Mouse (Mus musculus): ENCODE data around the gene Stxbp6. TPM values are rescaled to one million over a fixed set of nuclear protein-coding genes. Genes with fewer than 3 reads are reported as not detected.

The Stxbp6 gene
- polyA plus RNA-seq, 1 experiment = 0.08 TPM

- Histone ChIP-seq H3K4me3 (ENCODE audit: insufficient read depth, poor library complexity, severe bottlenecking) (no peak overlapping the region), H3K27me3 (ENCODE audit: control insufficient read depth, insufficient read depth, insufficient read length) (no peaks in the 10 kb centered on the region), H3K79me3 (ENCODE audit: low read depth) (no peaks in the 10 kb centered on the region), H3K36me3 (ENCODE audit: control insufficient read depth, insufficient read depth) (no peaks in the 10 kb centered on the region), H3K79me2 (ENCODE audit: control insufficient read depth, insufficient read depth) (no peaks in the 10 kb centered on the region), H3ac (ENCODE audit: control insufficient read depth, insufficient read length, low read depth) (no peak overlapping the region)
- no peak for TF ChIP-seq USF1 (IDR thresholded peaks at IDR 0.05; ENCODE audit: low read depth)
- no peak for TF ChIP-seq FOSL1 (IDR thresholded peaks at IDR 0.05; ENCODE audit: insufficient read depth, low read length, poor library complexity, severe bottlenecking)
- TF ChIP-seq CTCF (IDR thresholded peaks at IDR 0.05; ENCODE audit: control insufficient read depth, insufficient read depth, insufficient read length) = no peak
- no peak for TF ChIP-seq CEBPB (IDR thresholded peaks at IDR 0.05; ENCODE audit: low read depth)
- no peak for TF ChIP-seq MYOG (IDR thresholded peaks at IDR 0.05; ENCODE audit: control insufficient read depth, extremely low read depth, insufficient read length)
- no peak for TF ChIP-seq MYOD1 (IDR thresholded peaks at IDR 0.05; ENCODE audit: control insufficient read depth, insufficient read length, low read depth)
- TF ChIP-seq MAX (IDR thresholded peaks at IDR 0.05) = no peak
Observed at GRCm38 (mm10) chr12:45020018-45020417, 54.5 kb downstream of the Stxbp6 start.

GRCm38 (mm10) chr12:45019059-45019822, 55.3 kb downstream of the Stxbp6 start:
- Histone ChIP-seq H3K4me3 (ENCODE audit: insufficient read depth, poor library complexity, severe bottlenecking) (no peak overlapping the region), H3K27me3 (ENCODE audit: control insufficient read depth, insufficient read depth, insufficient read length) (no peaks in the 10 kb centered on the region), H3K79me3 (ENCODE audit: low read depth) (no peaks in the 10 kb centered on the region), H3ac (ENCODE audit: control insufficient read depth, insufficient read length, low read depth) (no peak overlapping the region), H3K79me2 (ENCODE audit: control insufficient read depth, insufficient read depth) (no peaks in the 10 kb centered on the region), H3K36me3 (ENCODE audit: control insufficient read depth, insufficient read depth) (no peaks in the 10 kb centered on the region)
- no peak for TF ChIP-seq USF1 (IDR thresholded peaks at IDR 0.05; ENCODE audit: low read depth)
- TF ChIP-seq CTCF (IDR thresholded peaks at IDR 0.05; ENCODE audit: control insufficient read depth, insufficient read depth, insufficient read length) = no peak
- no peak for TF ChIP-seq CEBPB (IDR thresholded peaks at IDR 0.05; ENCODE audit: low read depth)
- TF ChIP-seq MAX (IDR thresholded peaks at IDR 0.05) = no peak
- TF ChIP-seq MYOD1 (IDR thresholded peaks at IDR 0.05; ENCODE audit: control insufficient read depth, insufficient read length, low read depth) = no peak
- no peak for TF ChIP-seq MYOG (IDR thresholded peaks at IDR 0.05; ENCODE audit: control insufficient read depth, extremely low read depth, insufficient read length)
- no peak for TF ChIP-seq FOSL1 (IDR thresholded peaks at IDR 0.05; ENCODE audit: insufficient read depth, low read length, poor library complexity, severe bottlenecking)

GRCm38 (mm10) chr12:45013246-45013756, 61.2 kb downstream of the Stxbp6 start:
- Histone ChIP-seq H3K79me2 (ENCODE audit: control insufficient read depth, insufficient read depth) (no peaks in the 10 kb centered on the region), H3ac (ENCODE audit: control insufficient read depth, insufficient read length, low read depth) (no peak overlapping the region), H3K79me3 (ENCODE audit: low read depth) (no peaks in the 10 kb centered on the region), H3K36me3 (ENCODE audit: control insufficient read depth, insufficient read depth) (no peaks in the 10 kb centered on the region), H3K4me3 (ENCODE audit: insufficient read depth, poor library complexity, severe bottlenecking) (no peak overlapping the region), H3K27me3 (ENCODE audit: control insufficient read depth, insufficient read depth, insufficient read length) (no peaks in the 10 kb centered on the region)
- no peak for TF ChIP-seq MYOD1 (IDR thresholded peaks at IDR 0.05; ENCODE audit: control insufficient read depth, insufficient read length, low read depth)
- no peak for TF ChIP-seq FOSL1 (IDR thresholded peaks at IDR 0.05; ENCODE audit: insufficient read depth, low read length, poor library complexity, severe bottlenecking)
- no peak for TF ChIP-seq CTCF (IDR thresholded peaks at IDR 0.05; ENCODE audit: control insufficient read depth, insufficient read depth, insufficient read length)
- no peak for TF ChIP-seq CEBPB (IDR thresholded peaks at IDR 0.05; ENCODE audit: low read depth)
- no peak for TF ChIP-seq MYOG (IDR thresholded peaks at IDR 0.05; ENCODE audit: control insufficient read depth, extremely low read depth, insufficient read length)
- TF ChIP-seq MAX (IDR thresholded peaks at IDR 0.05) = no peak
- TF ChIP-seq USF1 (IDR thresholded peaks at IDR 0.05; ENCODE audit: low read depth) = no peak

GRCm38 (mm10) chr12:45011436-45012089, 62.9 kb downstream of the Stxbp6 start:
- TF ChIP-seq USF1 (IDR thresholded peaks at IDR 0.05; ENCODE audit: low read depth) (no peak), MYOG (IDR thresholded peaks at IDR 0.05; ENCODE audit: control insufficient read depth, extremely low read depth, insufficient read length) (no peak), MAX (IDR thresholded peaks at IDR 0.05) (no peak), CTCF (IDR thresholded peaks at IDR 0.05; ENCODE audit: control insufficient read depth, insufficient read depth, insufficient read length) (no peak), FOSL1 (IDR thresholded peaks at IDR 0.05; ENCODE audit: insufficient read depth, low read length, poor library complexity, severe bottlenecking) (no peak), CEBPB (IDR thresholded peaks at IDR 0.05; ENCODE audit: low read depth) (no peak)
- H3K79me2 ChIP-seq (ENCODE audit: control insufficient read depth, insufficient read depth) = no peaks in the 10 kb centered on the region
- H3K36me3 ChIP-seq (ENCODE audit: control insufficient read depth, insufficient read depth) = no peaks in the 10 kb centered on the region
- H3K27me3 ChIP-seq (ENCODE audit: control insufficient read depth, insufficient read depth, insufficient read length) = no peaks in the 10 kb centered on the region
- H3K79me3 ChIP-seq (ENCODE audit: low read depth) = no peaks in the 10 kb centered on the region
- no peak overlapping the region for H3K4me3 ChIP-seq (ENCODE audit: insufficient read depth, poor library complexity, severe bottlenecking)
- no peak overlapping the region for H3ac ChIP-seq (ENCODE audit: control insufficient read depth, insufficient read length, low read depth)

- Histone ChIP-seq H3K36me3 (ENCODE audit: control insufficient read depth, insufficient read depth) (no peaks in the 10 kb centered on the region), H3K4me3 (ENCODE audit: insufficient read depth, poor library complexity, severe bottlenecking) (no peak overlapping the region), H3K27me3 (ENCODE audit: control insufficient read depth, insufficient read depth, insufficient read length) (no peaks in the 10 kb centered on the region), H3ac (ENCODE audit: control insufficient read depth, insufficient read length, low read depth) (no peak overlapping the region), H3K79me3 (ENCODE audit: low read depth) (no peaks in the 10 kb centered on the region), H3K79me2 (ENCODE audit: control insufficient read depth, insufficient read depth) (no peaks in the 10 kb centered on the region)
- no peak for TF ChIP-seq FOSL1 (IDR thresholded peaks at IDR 0.05; ENCODE audit: insufficient read depth, low read length, poor library complexity, severe bottlenecking)
- no peak for TF ChIP-seq MAX (IDR thresholded peaks at IDR 0.05)
- TF ChIP-seq MYOG (IDR thresholded peaks at IDR 0.05; ENCODE audit: control insufficient read depth, extremely low read depth, insufficient read length) = no peak
- TF ChIP-seq CTCF (IDR thresholded peaks at IDR 0.05; ENCODE audit: control insufficient read depth, insufficient read depth, insufficient read length) = no peak
- no peak for TF ChIP-seq MYOD1 (IDR thresholded peaks at IDR 0.05; ENCODE audit: control insufficient read depth, insufficient read length, low read depth)
- no peak for TF ChIP-seq USF1 (IDR thresholded peaks at IDR 0.05; ENCODE audit: low read depth)
- TF ChIP-seq CEBPB (IDR thresholded peaks at IDR 0.05; ENCODE audit: low read depth) = no peak
Observed at GRCm38 (mm10) chr12:45011006-45011405, 63.5 kb downstream of the Stxbp6 start.
